Mouse (Mus musculus): ENCODE data around the gene Vti1a.

The Vti1a gene

GRCm38 (mm10) chr19:55422311-55423064 lies 106.4 kb downstream of the Vti1a start:
- in situ Hi-C loops (cut with MboI; ENCODE audit: unreplicated experiment in 2 of 2), result no loop called here

- in situ Hi-C loops (cut with MboI; ENCODE audit: unreplicated experiment in 2 of 2), result no loop called here
These were observed 107.1 kb downstream of the Vti1a start for GRCm38 (mm10) chr19:55423065-55423716.

GRCm38 (mm10) chr19:55423952-55424351 lies 107.9 kb downstream of the Vti1a start:
- in situ Hi-C loops (cut with MboI; ENCODE audit: unreplicated experiment in 2 of 2), result no loop called here

- in situ Hi-C loops (cut with MboI; ENCODE audit: unreplicated experiment in 2 of 2), result no loop called here
These were observed 108.4 kb downstream of the Vti1a start for GRCm38 (mm10) chr19:55424507-55424906.

GRCm38 (mm10) chr19:55440306-55440705 lies 124.2 kb downstream of the Vti1a start:
- in situ Hi-C loops (cut with MboI; ENCODE audit: unreplicated experiment in 2 of 2), result no loop called here

GRCm38 (mm10) chr19:55443618-55444017 lies 127.5 kb downstream of the Vti1a start:
- in situ Hi-C loops (cut with MboI; ENCODE audit: unreplicated experiment in 2 of 2), result no loop called here

GRCm38 (mm10) chr19:55449084-55449483 lies 133.0 kb downstream of the Vti1a start:
- in situ Hi-C loops (cut with MboI; ENCODE audit: unreplicated experiment in 2 of 2), result no loop called here

- in situ Hi-C loops (cut with MboI; ENCODE audit: unreplicated experiment in 2 of 2), result no loop called here
These were observed 133.4 kb downstream of the Vti1a start for GRCm38 (mm10) chr19:55449506-55449905.

GRCm38 (mm10) chr19:55456325-55457091 lies 140.4 kb downstream of the Vti1a start:
- in situ Hi-C loops (cut with MboI; ENCODE audit: unreplicated experiment in 2 of 2), result no loop called here

GRCm38 (mm10) chr19:55461963-55462362 lies 145.9 kb downstream of the Vti1a start:
- in situ Hi-C loops (cut with MboI; ENCODE audit: unreplicated experiment in 2 of 2), result no loop called here

- in situ Hi-C loops (cut with MboI; ENCODE audit: unreplicated experiment in 2 of 2), result no loop called here
These were observed 147.6 kb downstream of the Vti1a start for GRCm38 (mm10) chr19:55463670-55464069.

GRCm38 (mm10) chr19:55469301-55470051 lies 153.4 kb downstream of the Vti1a start:
- in situ Hi-C loops (cut with MboI; ENCODE audit: unreplicated experiment in 2 of 2), result no loop called here

GRCm38 (mm10) chr19:55472582-55472981 lies 156.5 kb downstream of the Vti1a start:
- in situ Hi-C loops (cut with MboI; ENCODE audit: unreplicated experiment in 2 of 2), result no loop called here

GRCm38 (mm10) chr19:55474225-55474624 lies 158.1 kb downstream of the Vti1a start:
- in situ Hi-C loops (cut with MboI; ENCODE audit: unreplicated experiment in 2 of 2), result no loop called here

GRCm38 (mm10) chr19:55480526-55480925 lies 164.4 kb downstream of the Vti1a start:
- in situ Hi-C loops (cut with MboI; ENCODE audit: unreplicated experiment in 2 of 2), result no loop called here

- in situ Hi-C loops (cut with MboI; ENCODE audit: unreplicated experiment in 2 of 2), result no loop called here
These were observed 165.2 kb downstream of the Vti1a start for GRCm38 (mm10) chr19:55481308-55481707.

- in situ Hi-C loops (cut with MboI; ENCODE audit: unreplicated experiment in 2 of 2), result no loop called here
These were observed 167.4 kb downstream of the Vti1a start for GRCm38 (mm10) chr19:55483526-55483925.

- in situ Hi-C loops (cut with MboI; ENCODE audit: unreplicated experiment in 2 of 2), result no loop called here
These were observed 168.5 kb downstream of the Vti1a start for GRCm38 (mm10) chr19:55484559-55484958.

- in situ Hi-C loops (cut with MboI; ENCODE audit: unreplicated experiment in 2 of 2), result no loop called here
These were observed 170.4 kb downstream of the Vti1a start for GRCm38 (mm10) chr19:55486473-55486872.
